Mouse (Mus musculus) thymus, postnatal 36 days (tissue): Measurements from ENCODE around the gene 5730596B20Rik.

ENCODE experiments used
- DNase-seq, 2 experiments: peaks; one replicate each; pipeline ENCODE4 v3.0.0; 2022; ENCODE audit warnings: mixed read lengths in 2 of 2

5730596B20Rik gene

DNA sequence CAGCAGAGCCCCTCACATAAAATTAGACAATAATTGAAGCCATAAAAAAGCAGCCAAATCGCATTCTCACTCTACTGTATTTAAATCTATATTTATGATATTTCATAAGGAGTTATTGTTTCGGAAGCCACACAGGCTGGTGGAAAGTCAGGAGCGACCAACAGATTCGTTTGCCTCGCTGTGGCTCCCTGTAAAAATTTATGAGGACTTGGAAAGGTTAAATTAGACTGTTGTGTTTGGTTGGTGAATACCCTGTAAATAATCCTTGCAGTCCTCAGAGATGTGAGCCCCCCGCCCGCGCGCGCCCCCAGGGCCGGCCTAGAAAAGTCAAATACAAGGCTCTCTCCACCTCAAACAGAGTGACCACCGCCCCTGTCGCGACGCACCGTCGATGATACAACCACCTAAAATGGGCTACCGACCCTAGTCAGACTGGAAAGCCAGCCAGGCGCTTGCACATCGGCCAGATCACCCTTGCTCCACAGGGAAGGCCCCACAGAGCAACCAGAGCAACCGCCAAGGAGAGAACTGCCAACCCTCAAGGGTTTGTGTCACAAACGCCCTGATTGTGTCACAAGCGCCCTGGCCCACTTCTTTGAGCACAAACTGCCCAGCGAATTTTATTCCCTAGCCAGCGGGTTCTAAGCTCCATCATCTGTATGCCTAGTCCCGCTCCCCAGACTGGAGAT is 49.4 kb downstream of the 5730596B20Rik start:
- no peak for DNase-seq

DNA sequence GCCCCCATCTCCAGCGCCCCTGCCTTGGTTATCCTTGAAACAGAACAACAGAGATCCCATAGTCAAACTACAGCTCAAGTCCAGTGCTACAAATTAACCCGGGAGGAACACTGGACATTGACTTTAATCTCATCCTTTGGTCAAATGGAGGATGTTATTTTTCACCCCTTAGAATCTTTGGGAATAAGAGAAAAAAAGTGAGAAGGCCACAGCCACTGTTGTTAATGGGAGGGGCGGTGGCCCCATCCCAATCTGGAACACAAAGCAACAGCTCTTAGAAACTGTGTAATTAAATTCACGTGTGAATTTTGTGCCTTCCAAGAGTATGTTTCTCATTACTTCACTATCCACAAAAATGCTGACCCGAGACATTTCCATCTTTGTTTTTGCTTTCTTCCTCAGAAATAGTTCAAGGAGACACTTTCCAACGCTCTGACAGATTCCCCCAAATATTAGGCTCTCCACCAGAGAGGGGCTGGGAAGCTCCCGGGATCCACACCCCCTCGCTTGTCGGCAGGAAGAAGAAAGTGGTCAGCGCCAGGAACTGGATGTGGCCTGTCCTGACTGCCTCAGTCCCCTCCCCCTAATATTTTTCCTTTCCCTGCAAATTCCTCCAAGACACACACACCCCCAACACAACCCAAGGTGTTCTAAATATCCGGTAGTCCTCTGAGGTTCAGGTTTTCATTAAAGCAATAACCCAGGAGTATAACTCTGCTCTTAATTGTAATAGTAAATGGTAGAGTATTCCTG is 50.3 kb downstream of the 5730596B20Rik start:
- no peak for DNase-seq

DNA sequence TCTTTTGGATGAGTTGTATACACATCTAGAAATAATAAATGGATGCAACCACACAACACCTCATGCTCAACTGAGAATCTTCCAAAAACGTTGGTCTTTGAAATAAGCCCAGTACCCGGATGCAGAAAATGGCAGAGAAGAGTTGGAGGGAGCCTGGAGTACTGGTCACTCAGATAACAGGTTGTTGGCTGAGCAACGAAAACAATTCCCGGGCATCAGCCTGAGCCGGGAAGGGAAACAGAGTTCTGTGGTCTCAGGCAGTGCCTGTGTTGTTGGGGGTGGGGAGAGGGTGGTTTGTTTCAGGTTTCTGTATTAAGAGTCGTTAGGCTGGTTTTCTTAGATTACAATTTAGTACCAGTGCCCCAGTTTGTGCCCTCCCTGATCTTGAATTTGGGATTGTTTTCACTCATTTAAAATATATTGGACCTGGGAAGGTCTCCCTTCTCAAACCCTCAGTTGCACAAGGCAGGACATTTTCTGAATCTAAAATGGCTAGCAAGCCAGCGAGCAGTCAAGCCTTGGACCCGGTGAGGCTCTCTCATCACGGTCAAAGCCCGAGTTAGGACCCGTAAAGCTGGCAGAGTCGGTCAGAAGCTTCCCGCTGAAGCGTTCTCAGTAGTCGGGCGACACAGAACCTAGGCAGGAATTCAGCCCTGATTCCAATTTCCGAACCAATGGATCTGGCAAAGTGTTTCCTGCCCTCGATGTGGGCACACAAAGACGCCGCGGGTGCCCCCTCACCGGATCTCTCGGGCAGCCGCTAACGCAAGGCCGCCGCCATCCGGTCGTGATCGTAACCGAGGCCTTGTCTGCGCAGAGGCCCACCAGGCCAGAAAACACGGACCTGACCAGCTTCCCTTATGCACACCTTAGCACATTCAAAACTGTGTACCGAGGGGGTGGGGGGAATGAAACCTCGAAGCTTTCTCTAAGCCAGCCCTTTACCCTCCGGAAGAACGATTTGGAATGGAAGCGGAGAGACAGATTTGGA is 51.5 kb downstream of the 5730596B20Rik start:
- no peak for DNase-seq

DNA sequence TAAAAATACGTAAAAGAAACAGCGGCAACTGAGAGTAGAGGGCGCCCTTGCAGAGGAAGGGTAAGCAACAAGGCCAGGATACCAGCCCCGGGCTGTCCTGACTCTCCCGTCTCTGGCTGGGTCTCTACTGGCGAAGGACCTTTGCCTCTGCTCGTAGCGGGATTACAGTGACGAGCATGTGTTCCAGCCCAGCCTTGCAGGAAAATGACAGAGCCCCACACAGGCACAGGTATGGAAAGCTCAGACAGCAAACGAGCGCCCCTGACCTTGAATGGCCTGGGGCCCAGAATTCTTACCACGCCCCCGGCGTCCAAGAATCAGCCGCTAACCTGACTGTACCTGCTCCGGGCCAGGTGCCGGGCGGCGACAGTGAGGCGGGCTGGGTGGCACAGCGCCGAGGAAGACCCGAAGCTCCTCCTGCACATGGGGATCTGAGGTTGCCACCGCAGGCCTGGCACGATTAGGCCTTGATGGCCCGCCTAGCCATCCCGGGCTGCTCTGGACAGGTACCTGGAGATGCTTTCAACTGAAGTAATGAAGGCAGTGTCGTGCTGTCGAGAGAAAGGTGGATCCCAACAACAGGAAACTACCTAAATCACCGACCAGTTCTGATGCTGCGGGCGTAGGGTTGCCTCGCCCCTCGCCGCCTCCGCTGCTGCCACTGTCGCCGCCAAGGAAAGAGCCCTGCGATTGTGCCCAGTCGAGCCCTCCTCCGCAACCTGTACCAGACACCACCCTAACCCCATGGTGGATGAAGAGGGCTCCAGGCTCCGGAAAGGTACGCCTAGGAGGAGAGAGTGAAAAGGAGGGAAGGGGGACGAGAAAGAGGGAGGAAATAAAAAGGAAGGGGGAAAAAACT is 52.5 kb downstream of the 5730596B20Rik start:
- DNase-seq: no peak
